Mouse (Mus musculus) liver, embryonic 13.5 days (tissue): ENCODE data around the gene Zdhhc6. TPM values are rescaled to one million over a fixed set of nuclear protein-coding genes. Genes with fewer than 3 reads are reported as not detected.

ENCODE experiments used
- ATAC-seq: fragments of 200-750 bp; cut with Nextera tagmentation; 2 replicates; pipeline ENCODE4 v1.8.0; 2017; ENCODE audit warnings: low read depth, mild to moderate bottlenecking, moderate number of reproducible peaks, moderate library complexity
- DNase-seq: peaks from one replicate; pipeline ENCODE4 v3.0.0; 2022
- H3K27ac ChIP-seq: fragments of 300-500 bp; sonication (generic); 2 replicates; pipeline ENCODE4 v1.5.1; 2015; ENCODE audit warnings: moderate library complexity, mild to moderate bottlenecking, inconsistent platforms
- H3K27me3 ChIP-seq: fragments of 300-500 bp; sonication (generic); 2 replicates; pipeline ENCODE4 v1.6.1; 2015; ENCODE audit warnings: mild to moderate bottlenecking, inconsistent platforms
- H3K36me3 ChIP-seq: fragments of 300-500 bp; sonication (generic); 2 replicates; pipeline ENCODE4 v1.6.1; 2015; ENCODE audit warnings: mild to moderate bottlenecking, inconsistent platforms
- H3K4me1 ChIP-seq: fragments of 300-500 bp; sonication (generic); replicated peaks from 2 replicates; pipeline ENCODE4 v1.6.1; 2015; ENCODE audit warnings: inconsistent platforms
- H3K4me2 ChIP-seq: fragments of 300-500 bp; sonication (generic); 2 replicates; pipeline ENCODE4 v1.6.1; 2015; ENCODE audit warnings: inconsistent platforms, mild to moderate bottlenecking, moderate library complexity
- H3K4me3 ChIP-seq: fragments of 300-500 bp; sonication (generic); replicated peaks from 2 replicates; pipeline ENCODE4 v1.5.1; 2015; ENCODE audit warnings: mild to moderate bottlenecking, inconsistent platforms
- H3K9ac ChIP-seq: fragments of 300-500 bp; sonication (generic); 2 replicates; pipeline ENCODE4 v1.6.1; 2015; ENCODE audit warnings: mild to moderate bottlenecking, inconsistent platforms
- H3K9me3 ChIP-seq: fragments of 300-500 bp; sonication (generic); replicated peaks from 2 replicates; pipeline ENCODE4 v1.6.1; 2016; ENCODE audit warnings: inconsistent platforms
- WGBS: fragments of 180-500 bp; shearing (Covaris S2); methylation state at CpG from one replicate; pipeline ENCODE4 v1.1.7; 2015; ENCODE audit not compliant: insufficient replicate concordance; 5-methylcytosine and 5-hydroxymethylcytosine counted together
- polyA plus RNA-seq: library from polyadenylated mRNA; unstranded; fragments of >200 nt; fragmentation: Nextera tagmentation; extraction: Ambion mirVana; gene quantifications from 2 replicates; pipeline ENCODE4 v1.2.1, GENCODE M21; 2015

Zdhhc6 gene
- polyA plus RNA-seq, 1 experiment from 2014 or later, result 64.9 TPM

DNA sequence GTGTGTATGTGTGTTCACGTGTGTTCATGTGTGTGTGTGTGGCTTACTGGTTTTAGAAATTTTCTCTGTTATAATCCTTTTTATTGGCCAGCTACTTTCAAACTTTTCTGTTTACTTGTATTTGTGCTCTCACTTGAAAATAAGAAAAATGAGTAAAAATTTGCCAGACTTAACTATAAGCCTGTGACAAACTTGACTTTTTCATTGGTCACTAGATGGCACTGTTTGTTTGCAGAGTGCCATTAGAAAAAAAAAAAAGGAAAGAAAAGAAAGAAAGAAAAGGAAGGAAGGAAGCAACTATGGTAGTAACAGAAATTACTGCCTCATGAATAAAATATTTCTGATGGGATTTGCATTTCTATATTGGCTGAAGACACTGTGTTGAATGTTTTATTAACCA is 20.0 kb upstream of the Zdhhc6 start:
- Histone ChIP-seq H3K4me1 (peaks cover 10% of the 10 kb centered on the region), H3K4me2 (no peak overlapping the region), H3K36me3 (peaks cover 22% of the 10 kb centered on the region), H3K27me3 (no peaks in the 10 kb centered on the region), H3K4me3 (no peak overlapping the region), H3K9me3 (no peaks in the 10 kb centered on the region), H3K27ac (no peak overlapping the region), H3K9ac (no peak overlapping the region)
- DNase-seq, result no peak
- ATAC-seq, result no peak
- WGBS, result 85% methylated on average over 1 of the region's 1 CpGs

GRCm38 (mm10) chr19:55332641-55333268 is 16.9 kb upstream of the Zdhhc6 start:
- no peak overlapping the region for H3K4me2 ChIP-seq
- peak; percentile 78 for ATAC-seq
- DNase-seq, result peak; percentile 49
- H3K27ac ChIP-seq, result no peak overlapping the region
- H3K27me3 ChIP-seq, result no peaks in the 10 kb centered on the region
- 87% methylated on average over 8 of the region's 8 CpGs for WGBS
- no peak overlapping the region for H3K4me3 ChIP-seq
- H3K4me1 ChIP-seq, result 0 out of 2 replicates have a peak, but pooled peaks cover under 1% of the 10 kb centered on the region
- no peaks in the 10 kb centered on the region for H3K9me3 ChIP-seq
- no peak overlapping the region for H3K9ac ChIP-seq
- peaks cover 53% of the 10 kb centered on the region for H3K36me3 ChIP-seq

GRCm38 (mm10) chr19:55331776-55332175 is 15.9 kb upstream of the Zdhhc6 start:
- Histone ChIP-seq H3K27ac (no peak overlapping the region), H3K9me3 (no peaks in the 10 kb centered on the region), H3K4me2 (no peak overlapping the region), H3K4me1 (0 out of 2 replicates have a peak, but pooled peaks cover 5% of the 10 kb centered on the region), H3K9ac (no peak overlapping the region), H3K27me3 (no peaks in the 10 kb centered on the region), H3K4me3 (no peak overlapping the region), H3K36me3 (peaks cover 50% of the 10 kb centered on the region)
- WGBS, result 76% methylated on average over 5 of the region's 5 CpGs
- DNase-seq (no peak), ATAC-seq (no peak)

- DNase-seq, result no peak
- H3K27ac ChIP-seq, result no peak overlapping the region
Measured at GRCm38 (mm10) chr19:55327510-55327909, 11.7 kb upstream of the Zdhhc6 start.

DNA sequence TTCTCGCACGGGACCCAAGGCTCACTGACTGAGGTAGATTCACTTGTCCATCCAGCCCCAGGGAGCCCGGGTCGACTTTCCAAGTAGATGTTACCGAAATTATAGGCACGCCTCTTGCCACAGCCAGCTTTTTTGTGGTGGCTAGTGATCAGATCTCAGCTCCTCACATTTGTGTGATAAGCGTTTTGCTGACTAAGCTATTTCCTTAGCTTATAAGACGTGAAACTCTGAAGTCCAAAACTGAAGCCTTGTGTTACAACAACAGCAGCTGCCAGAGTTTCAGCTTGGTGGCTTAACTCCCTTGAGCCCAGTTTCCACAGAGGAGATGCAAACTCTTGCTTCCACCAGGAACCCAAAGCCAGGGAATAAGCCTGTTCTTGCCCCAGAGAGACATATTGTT is 6.8 kb upstream of the Zdhhc6 start:
- peaks cover 35% of the 10 kb centered on the region for H3K36me3 ChIP-seq
- no peak overlapping the region for H3K27ac ChIP-seq
- H3K4me2 ChIP-seq, result no peak overlapping the region
- no peak overlapping the region for H3K9ac ChIP-seq
- no peak overlapping the region for H3K4me3 ChIP-seq
- peaks cover 6% of the 10 kb centered on the region for H3K4me1 ChIP-seq
- WGBS, result 80% methylated on average over 8 of the region's 8 CpGs
- no peaks in the 10 kb centered on the region for H3K9me3 ChIP-seq
- ATAC-seq, result no peak
- DNase-seq, result no peak
- no peaks in the 10 kb centered on the region for H3K27me3 ChIP-seq

More at GRCm38 (mm10) chr19:55327510-55327909, 11.7 kb upstream of the Zdhhc6 start:
- Histone ChIP-seq H3K27me3 (no peaks in the 10 kb centered on the region), H3K36me3 (peaks cover 74% of the 10 kb centered on the region), H3K9ac (no peak overlapping the region), H3K4me3 (no peak overlapping the region), H3K4me1 (0 out of 2 replicates have a peak, but pooled peaks cover 5% of the 10 kb centered on the region), H3K4me2 (no peak overlapping the region), H3K9me3 (no peaks in the 10 kb centered on the region)
- WGBS, result 49% methylated on average over 4 of the region's 4 CpGs
- no peak for ATAC-seq

GRCm38 (mm10) chr19:55319521-55319920 is 3.7 kb upstream of the Zdhhc6 start:
- Histone ChIP-seq H3K4me2 (no peak overlapping the region), H3K27ac (no peak overlapping the region), H3K4me3 (no peak overlapping the region), H3K36me3 (peaks cover 25% of the 10 kb centered on the region), H3K27me3 (no peaks in the 10 kb centered on the region), H3K9ac (no peak overlapping the region), H3K4me1 (peaks cover 20% of the 10 kb centered on the region), H3K9me3 (no peaks in the 10 kb centered on the region)
- ATAC-seq (no peak), DNase-seq (no peak)
- 69% methylated on average over 5 of the region's 5 CpGs for WGBS

DNA sequence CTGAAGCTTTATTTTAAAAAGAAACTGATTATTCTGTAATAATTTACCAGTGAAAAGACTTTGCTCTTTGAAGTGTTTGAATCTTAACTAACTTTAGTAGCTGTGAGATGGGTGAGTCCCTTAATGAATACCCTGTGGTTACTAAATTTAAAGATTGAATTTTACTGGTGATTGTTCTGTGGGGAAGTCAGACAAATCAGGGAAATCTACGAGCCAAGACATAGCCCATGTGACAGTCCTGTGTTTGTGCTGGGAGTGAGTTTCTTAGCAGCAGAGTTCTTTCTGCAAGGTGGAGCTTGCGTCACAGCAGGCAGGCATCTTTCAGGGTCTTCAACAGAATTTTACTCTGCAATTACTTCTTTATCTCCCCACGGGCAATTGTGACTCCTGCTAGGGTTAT is 3.2 kb upstream of the Zdhhc6 start:
- Histone ChIP-seq H3K4me3 (no peak overlapping the region), H3K9ac (no peak overlapping the region), H3K27ac (no peak overlapping the region), H3K27me3 (no peaks in the 10 kb centered on the region), H3K9me3 (no peaks in the 10 kb centered on the region), H3K36me3 (peaks cover 25% of the 10 kb centered on the region), H3K4me2 (no peak overlapping the region), H3K4me1 (peaks cover 25% of the 10 kb centered on the region)
- no peak for ATAC-seq
- 63% methylated on average over 3 of the region's 3 CpGs for WGBS
- no peak for DNase-seq

- Histone ChIP-seq H3K27me3 (no peaks in the 10 kb centered on the region), H3K4me3 (peak overlapping the region; percentile 93), H3K9me3 (no peaks in the 10 kb centered on the region), H3K4me1 (peaks cover 40% of the 10 kb centered on the region), H3K9ac (peak overlapping the region; percentile 91), H3K36me3 (peaks cover 19% of the 10 kb centered on the region), H3K27ac (peak overlapping the region; percentile 87; the same call in 1 of the 2 replicates), H3K4me2 (peak overlapping the region; percentile 88)
- 27% methylated on average over 10 of the region's 10 CpGs for WGBS
- DNase-seq (no peak), ATAC-seq (no peak)
Measured at GRCm38 (mm10) chr19:55316901-55317300, 1.1 kb upstream of the Zdhhc6 start.

DNA sequence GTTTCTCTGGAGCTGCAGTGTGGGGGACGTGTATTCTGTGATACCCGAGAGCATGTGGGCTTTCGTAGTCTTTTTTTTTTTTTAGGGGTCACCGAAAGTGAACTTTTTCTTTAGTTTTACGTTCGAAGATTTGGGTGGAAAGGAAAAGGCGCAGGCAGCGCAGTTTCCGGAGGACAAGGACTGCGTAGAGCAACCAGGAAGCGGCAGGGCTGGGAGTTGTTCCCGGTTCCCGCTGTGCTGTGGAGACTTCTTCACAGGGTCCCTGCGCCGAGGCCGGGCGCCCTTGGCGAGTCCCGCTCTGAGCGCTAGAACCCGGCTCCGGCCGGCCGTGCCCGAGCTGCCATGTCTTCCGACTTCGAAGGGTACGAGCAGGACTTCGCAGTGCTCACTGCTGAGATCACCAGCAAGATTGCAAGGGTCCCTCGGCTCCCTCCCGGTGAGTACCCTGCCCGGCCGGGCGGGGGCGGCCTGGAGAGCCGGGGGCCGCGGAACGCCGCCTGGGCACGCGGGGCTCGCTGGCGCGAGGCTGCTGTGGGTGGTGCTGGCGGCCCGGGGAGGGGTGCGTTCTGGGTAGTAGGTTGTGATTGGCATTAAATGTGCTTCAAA is 380 bp upstream of the Zdhhc6 start, which contains the start of gene Vti1a:
Gene Vti1a, plus strand, starts transcription at position 187 of the 606 bp plus-strand sequence.
- Histone ChIP-seq H3K27me3 (no peaks in the 10 kb centered on the region), H3K4me1 (peaks cover 40% of the 10 kb centered on the region), H3K9ac (peak within 1 kb of the TSS; percentile 91), H3K4me3 (peak within 1 kb of the TSS; percentile 93), H3K36me3 (peaks cover 24% of the 10 kb centered on the region), H3K4me2 (peak within 1 kb of the TSS; percentile 88), H3K9me3 (no peaks in the 10 kb centered on the region), H3K27ac (peak within 1 kb of the TSS; percentile 87)
- under 1% methylated on average over 48 of the region's 48 CpGs for WGBS
- DNase-seq (peak; percentile 75), ATAC-seq (peak; percentile 91)

DNA sequence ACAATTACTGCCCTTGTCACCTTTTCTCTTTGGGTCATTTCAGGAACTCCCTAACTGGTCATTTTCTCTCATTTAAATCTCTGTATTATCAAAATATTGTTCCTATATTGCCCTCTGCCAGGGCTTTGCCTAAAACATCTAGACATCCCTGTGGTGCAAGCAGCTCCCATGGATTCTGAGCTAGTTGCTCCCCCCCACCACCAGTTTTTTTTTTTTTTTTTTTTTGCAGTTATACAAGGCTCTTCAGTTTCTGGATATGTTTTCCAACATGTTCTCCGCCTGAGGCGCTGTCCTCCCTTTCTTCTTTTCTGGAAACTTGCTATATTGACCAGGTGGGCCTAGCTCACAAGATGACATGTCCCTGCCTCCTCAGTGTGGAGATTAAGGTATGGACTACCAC is 2.2 kb downstream of the Zdhhc6 start:
- H3K9me3 ChIP-seq, result no peaks in the 10 kb centered on the region
- H3K4me2 ChIP-seq, result peak overlapping the region; percentile 88
- no peaks in the 10 kb centered on the region for H3K27me3 ChIP-seq
- ATAC-seq (no peak), DNase-seq (no peak)
- 84% methylated on average over 2 of the region's 2 CpGs for WGBS
- peak overlapping the region; percentile 93; the same call in 1 of the 2 replicates for H3K4me3 ChIP-seq
- peaks cover 49% of the 10 kb centered on the region for H3K36me3 ChIP-seq
- H3K27ac ChIP-seq, result no peak overlapping the region
- 0 out of 2 replicates have a peak overlapping the region, but pooled peaks have one; percentile 26 for H3K9ac ChIP-seq
- peaks cover 40% of the 10 kb centered on the region for H3K4me1 ChIP-seq

- H3K9me3 ChIP-seq, result no peaks in the 10 kb centered on the region
- H3K4me3 ChIP-seq, result no peak overlapping the region
- WGBS, result 75% methylated on average over 8 of the region's 8 CpGs
- no peak overlapping the region for H3K4me2 ChIP-seq
- DNase-seq (no peak), ATAC-seq (no peak)
- no peak overlapping the region for H3K9ac ChIP-seq
- no peaks in the 10 kb centered on the region for H3K27me3 ChIP-seq
- H3K36me3 ChIP-seq, result peaks cover 63% of the 10 kb centered on the region
- peaks cover 29% of the 10 kb centered on the region for H3K4me1 ChIP-seq
- H3K27ac ChIP-seq, result no peak overlapping the region
Measured at GRCm38 (mm10) chr19:55311874-55312273, 4.0 kb downstream of the Zdhhc6 start.

DNA sequence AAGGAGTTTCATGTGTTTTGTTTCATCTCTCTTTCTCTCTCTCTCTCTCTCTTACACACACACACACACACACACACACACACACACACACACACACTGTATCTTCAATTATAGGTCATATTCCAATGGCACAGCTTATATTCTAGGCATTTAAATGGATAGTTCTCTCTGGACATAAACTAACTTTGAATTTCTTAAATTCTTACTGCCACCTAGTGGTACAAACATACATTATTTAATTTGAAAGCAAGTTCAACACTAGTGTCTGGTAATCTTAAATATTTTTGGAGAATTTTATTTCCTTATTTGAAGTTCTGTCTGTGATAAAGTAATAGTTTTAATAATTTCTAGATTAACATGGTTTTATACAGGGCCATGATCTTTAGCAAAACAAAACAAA is 10.8 kb downstream of the Zdhhc6 start:
- Histone ChIP-seq H3K4me1 (0 out of 2 replicates have a peak, but pooled peaks cover 4% of the 10 kb centered on the region), H3K36me3 (peaks cover 81% of the 10 kb centered on the region), H3K27me3 (no peaks in the 10 kb centered on the region), H3K4me2 (no peak overlapping the region), H3K4me3 (no peak overlapping the region), H3K9me3 (no peaks in the 10 kb centered on the region), H3K9ac (no peak overlapping the region), H3K27ac (no peak overlapping the region)
- DNase-seq (no peak), ATAC-seq (no peak)
